8 mouse cellular contexts compared by ENCODE assay signal in genomic region chr10:21605011-21605571, GRCm38 (mm10). TPM values are rescaled to one million over a fixed set of nuclear protein-coding genes. Genes with fewer than 3 reads are reported as not detected.
DNase-seq lines count a peak whose midpoint lies in the region; ATAC-seq and TF ChIP-seq lines count a peak whose summit lies in the region.

No protein-coding gene starts in this region.

- no peaks in the 10 kb centered on the region for H3K36me3 ChIP-seq in forebrain, embryonic 15.5 days
- no peaks in the 10 kb centered on the region for H3K36me3 ChIP-seq in forebrain, embryonic 10.5 days (replicated peaks)
- no peaks in the 10 kb centered on the region for H3K36me3 ChIP-seq in kidney, adult 2 months (ENCODE audit: control insufficient read depth, insufficient read depth, low read length)
- no peaks in the 10 kb centered on the region for H3K36me3 ChIP-seq in liver, embryonic 13.5 days

- H3K4me3 ChIP-seq in forebrain, embryonic 15.5 days = no peak overlapping the region
- no peak overlapping the region for H3K4me3 ChIP-seq in forebrain, embryonic 10.5 days
- no peak overlapping the region for H3K4me3 ChIP-seq in kidney, adult 2 months (ENCODE audit: insufficient read depth, low read depth, low read length)
- H3K4me3 ChIP-seq in liver, embryonic 13.5 days (replicated peaks) = no peak overlapping the region

- no peaks in the 10 kb centered on the region for H3K27me3 ChIP-seq in forebrain, embryonic 15.5 days
- no peaks in the 10 kb centered on the region for H3K27me3 ChIP-seq in forebrain, embryonic 10.5 days (ENCODE audit: poor library complexity, severe bottlenecking)
- no peaks in the 10 kb centered on the region for H3K27me3 ChIP-seq in kidney, adult 2 months (replicated peaks; ENCODE audit: control insufficient read depth, insufficient read depth, low read length)
- H3K27me3 ChIP-seq in liver, embryonic 13.5 days = no peaks in the 10 kb centered on the region

- no peak overlapping the region; the same call in 1 of the 2 replicates for H3K27ac ChIP-seq in forebrain, embryonic 15.5 days (replicated peaks)
- H3K27ac ChIP-seq in forebrain, embryonic 10.5 days = no peak overlapping the region
- peak overlapping the region; percentile 86 for H3K27ac ChIP-seq in kidney, adult 2 months (ENCODE audit: insufficient read depth, low read depth, low read length)
- H3K27ac ChIP-seq in liver, embryonic 13.5 days = peak overlapping the region; percentile 61

- TF ChIP-seq CTCF in kidney, adult 2 months (conservative IDR thresholded peaks at IDR 0.05; ENCODE audit: insufficient read depth, insufficient read length, low read depth, low read length) = no peak

- H3K9ac ChIP-seq in forebrain, embryonic 15.5 days (replicated peaks) = no peak overlapping the region
- no peak overlapping the region for H3K9ac ChIP-seq in liver, embryonic 13.5 days

- no peak for DNase-seq in forebrain, embryonic 10.5 days (ENCODE audit: extremely low spot score, low spot score)
- DNase-seq in adrenal gland, postnatal 25 days = peak; percentile 31
- peak; percentile 91 for DNase-seq in kidney, adult 2 months
- DNase-seq in liver, embryonic 13.5 days = no peak
- DNase-seq in right cerebral cortex, postnatal 14 days = peak; percentile 33
- no peak for DNase-seq in MN1 (ENCODE audit: low spot score)

- peaks cover 15% of the 10 kb centered on the region for H3K4me1 ChIP-seq in forebrain, embryonic 15.5 days
- peaks cover 10% of the 10 kb centered on the region for H3K4me1 ChIP-seq in forebrain, embryonic 10.5 days
- H3K4me1 ChIP-seq in kidney, adult 2 months (ENCODE audit: control insufficient read depth, insufficient read depth, low read length) = peaks cover 22% of the 10 kb centered on the region
- peaks cover 7% of the 10 kb centered on the region; the same call in 1 of the 2 replicates for H3K4me1 ChIP-seq in liver, embryonic 13.5 days (replicated peaks)

- H3K4me2 ChIP-seq in forebrain, embryonic 15.5 days (replicated peaks) = no peak overlapping the region
- H3K4me2 ChIP-seq in liver, embryonic 13.5 days = no peak overlapping the region

- 34% methylated on average over 4 of the region's 4 CpGs for WGBS in forebrain, embryonic 15.5 days
- WGBS in forebrain, embryonic 10.5 days = 68% methylated on average over 4 of the region's 4 CpGs
- WGBS in kidney, adult 2 months = 20% methylated on average over 4 of the region's 4 CpGs
- WGBS in liver, embryonic 13.5 days (ENCODE audit: insufficient replicate concordance) = 57% methylated on average over 4 of the region's 4 CpGs

- no peaks in the 10 kb centered on the region for H3K9me3 ChIP-seq in forebrain, embryonic 15.5 days
- H3K9me3 ChIP-seq in forebrain, embryonic 10.5 days = no peaks in the 10 kb centered on the region
- no peaks in the 10 kb centered on the region for H3K9me3 ChIP-seq in liver, embryonic 13.5 days (replicated peaks)

- ATAC-seq in forebrain, embryonic 15.5 days (replicated peaks) = peak; percentile 59
- peak; percentile 52 for ATAC-seq in granulocyte monocyte progenitor cell, adult 5-6 weeks (replicated peaks; ENCODE audit: poor library complexity, severe bottlenecking)
- peak; percentile 75 for ATAC-seq in liver, embryonic 13.5 days (ENCODE audit: low read depth)

- TF ChIP-seq POLR2A in kidney, adult 2 months (IDR thresholded peaks at IDR 0.05; ENCODE audit: low read depth, low read length) = no peak

RNA-seq across cellular contexts. Expression of gene 1700020N01Rik, which starts 12.1 kb away (rescaled TPM):
- not detected in 2 replicates for polyA plus RNA-seq in forebrain, embryonic 15.5 days (2015; fragmentation: Nextera tagmentation; extraction: Ambion mirVana)
- not detected in 2 replicates for polyA plus RNA-seq in forebrain, embryonic 10.5 days (2016; fragmentation: Nextera tagmentation; extraction: Ambion mirVana)
- 0.39 TPM in 1 of 2 replicates, not detected in the other for total RNA-seq in adrenal gland, postnatal 25 days (2021)
- not detected in 2 replicates for total RNA-seq in granulocyte monocyte progenitor cell, adult 5-6 weeks (2014; fragmentation: Nextera tagmentation)
- total RNA-seq in granulocyte monocyte progenitor cell, adult 5-6 weeks (2017) = not detected in 2 replicates
- 0.09 and 0.14 TPM in 2 replicates for polyA plus RNA-seq in kidney, adult 2 months (2012; rRNA removed)
- polyA plus RNA-seq in liver, embryonic 13.5 days (2015; fragmentation: Nextera tagmentation; extraction: Ambion mirVana) = not detected in 2 replicates

Comparison
In these comparisons a context has a peak if more than half of its experiments do, and no peak if none do; other contexts are left out.
1. H3K27ac ChIP-seq: peak in kidney, adult 2 months (single experiment) and liver, embryonic 13.5 days (single experiment); none in forebrain, embryonic 15.5 days (single experiment) and forebrain, embryonic 10.5 days (single experiment).
2. DNase-seq: peak in adrenal gland, postnatal 25 days (single experiment), kidney, adult 2 months (single experiment) and right cerebral cortex, postnatal 14 days (single experiment); none in forebrain, embryonic 10.5 days (single experiment), liver, embryonic 13.5 days (single experiment) and MN1 (single experiment).
3. Peak in every context shown above with its lines, with median percentiles within 50 percentile points of each other: ATAC-seq.